Mouse (Mus musculus): ENCODE data around the gene Gm5800.
"Not testable (repeated sequence)": the region's sequence is repeated elsewhere in the genome, so short reads cannot be mapped to it uniquely, and the experiment has no call there.

The Gm5800 gene

GRCm38 (mm10) chr14:51717083-51717482 lies at the start of gene Gm5800:
Gene Gm5800, minus strand, starts transcription at chr14:51717183.
- DNase-seq (ENCODE audit: low spot score in 2 of 2): no peak

GRCm38 (mm10) chr14:51755944-51756343 lies 39.0 kb upstream of the Gm5800 start:
- DNase-seq (ENCODE audit: low spot score in 2 of 2): no peak

DNA sequence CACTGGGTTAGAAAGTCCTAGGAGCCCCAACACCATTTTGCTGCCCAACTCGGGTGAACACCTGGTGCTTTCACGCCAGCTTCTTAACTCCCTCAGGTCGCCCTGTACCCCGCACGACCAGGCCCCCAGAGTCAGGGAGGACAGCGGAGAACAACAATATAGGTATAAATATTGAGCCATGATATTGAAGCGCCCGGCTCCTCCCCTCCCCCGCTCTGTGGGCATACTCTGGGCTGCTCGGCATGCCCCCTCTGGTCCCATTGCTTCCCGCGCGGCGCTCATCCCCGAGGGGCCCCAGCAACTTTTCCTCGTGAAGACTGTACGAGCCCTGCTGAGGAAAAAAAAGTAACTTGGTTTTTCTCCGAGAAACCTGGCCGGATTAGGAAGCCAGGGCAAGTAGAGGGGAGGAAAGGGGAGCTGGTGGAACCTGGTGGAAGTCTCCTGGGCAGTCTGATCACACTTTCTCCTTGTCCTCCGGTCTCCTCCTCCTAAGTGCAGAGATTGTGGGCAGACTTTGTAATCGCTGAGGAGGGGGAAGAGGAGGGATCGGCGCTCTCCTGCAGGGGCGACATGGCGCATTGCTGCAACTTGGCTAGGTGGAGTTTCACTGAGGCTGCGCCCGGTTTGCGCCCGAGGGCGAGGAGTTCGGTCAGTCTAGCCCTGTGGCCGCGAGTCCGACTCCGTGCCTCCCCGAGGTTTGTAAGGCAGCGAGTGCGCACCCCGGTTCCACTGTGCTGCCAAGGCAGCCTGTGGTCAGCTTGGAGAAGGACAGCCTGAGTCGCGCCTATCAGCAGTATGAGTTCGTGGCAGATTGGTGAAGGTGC lies 23.6 kb upstream of the Gm5800 start:
- no peak for DNase-seq (ENCODE audit: low spot score in 2 of 2)

DNA sequence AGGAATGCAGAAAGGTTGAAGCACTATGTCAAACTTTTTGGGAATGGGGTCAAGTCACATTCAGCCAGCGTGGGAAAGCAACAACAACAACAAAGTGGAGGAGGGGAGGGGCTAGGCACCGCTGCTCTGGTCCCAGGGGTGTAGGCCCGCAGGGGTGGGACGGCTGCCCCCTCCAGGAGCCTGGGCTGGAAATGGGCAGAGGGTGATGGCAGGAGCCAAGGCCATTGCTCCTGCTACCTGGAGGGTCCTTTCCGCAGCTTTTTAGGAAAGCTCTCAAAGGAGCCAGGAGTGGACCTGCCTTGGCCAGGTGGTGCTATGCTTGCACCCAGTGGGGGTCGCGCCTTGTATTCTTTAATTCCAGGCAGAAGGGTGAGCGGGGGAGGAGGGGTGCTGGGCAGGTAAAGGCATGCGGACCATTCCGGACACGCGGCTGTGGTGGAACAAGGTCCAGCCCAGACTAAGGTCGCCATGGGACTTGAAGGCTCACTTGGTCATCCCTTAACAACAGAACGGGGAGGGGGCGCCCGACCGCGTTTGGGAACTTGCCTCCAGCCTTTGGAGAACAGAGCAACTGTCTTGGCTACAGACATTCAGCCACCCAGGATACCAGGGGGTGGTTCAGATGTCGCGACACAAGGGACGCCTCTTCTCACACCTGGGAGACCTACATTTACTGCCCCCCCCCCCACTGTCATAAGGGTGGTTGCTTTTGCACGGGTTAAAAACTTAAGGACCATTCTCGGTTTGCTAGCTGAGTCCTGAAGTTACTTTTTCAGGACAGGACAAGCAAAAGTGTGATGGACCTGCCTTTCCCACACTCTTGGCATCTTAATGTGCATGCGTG lies 22.4 kb upstream of the Gm5800 start:
- no peak for DNase-seq (ENCODE audit: low spot score in 2 of 2)

GRCm38 (mm10) chr14:51738411-51739149 lies 21.6 kb upstream of the Gm5800 start:
- DNase-seq (ENCODE audit: low spot score in 2 of 2): peak; percentile 21 to 24

- DNase-seq (ENCODE audit: low spot score in 2 of 2): no peak
These were observed 21.0 kb upstream of the Gm5800 start for GRCm38 (mm10) chr14:51737967-51738366.

DNA sequence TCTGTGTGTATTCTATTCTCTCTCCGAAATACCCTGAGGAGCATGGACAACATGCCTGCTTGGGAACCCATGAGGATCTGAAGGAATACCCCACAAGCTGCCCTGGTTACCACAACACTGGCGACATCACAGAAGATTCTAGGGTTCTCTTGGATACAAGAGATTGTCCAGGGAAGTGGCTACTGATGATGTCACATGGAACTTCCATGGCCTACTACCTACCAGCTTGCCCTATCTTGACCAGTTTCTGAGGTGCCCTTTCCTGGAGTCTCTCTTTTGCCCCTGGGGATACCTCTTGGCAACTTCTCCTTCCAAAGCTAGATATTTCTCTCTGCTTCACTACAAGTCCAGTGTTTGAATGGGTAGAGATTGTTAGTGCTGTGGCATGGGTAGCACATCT lies 21.6 kb downstream of the Gm5800 start, which contains the start of gene Gm17079:
Gene Gm17079, minus strand, starts transcription at position 101 of the 400 bp plus-strand sequence.
- DNase-seq (ENCODE audit: low spot score in 2 of 2): not testable (repeated sequence)

GRCm38 (mm10) chr14:51677269-51677668 lies 39.7 kb downstream of the Gm5800 start:
- no peak for DNase-seq (ENCODE audit: low spot score in 2 of 2)

Data from right cerebral cortex, adult 2 months (tissue).